Mouse (Mus musculus): ENCODE data around the gene Cpsf6. TPM values are rescaled to one million over a fixed set of nuclear protein-coding genes. Genes with fewer than 3 reads are reported as not detected.

Cpsf6 gene
- total RNA-seq, 2 experiments from 2014 or later = 79.2 to 83.6 TPM

Other genes with a start within 250 kb of the Cpsf6 start
- 32.1 and 44.4 TPM in 2 replicates for gene Frs2, start 231.5 kb downstream of the Cpsf6 start, total RNA-seq (2015; ENCODE audit: low replicate concordance)
- 15.1 and 25.8 TPM in 2 replicates for gene Frs2, start 231.5 kb downstream of the Cpsf6 start, total RNA-seq (2017; ENCODE audit: low replicate concordance)
- 36.4 and 65.8 TPM in 2 replicates for gene Yeats4, start 155.5 kb downstream of the Cpsf6 start, total RNA-seq (2015; ENCODE audit: low replicate concordance)
- 57.3 and 94.7 TPM in 2 replicates for gene Yeats4, start 155.5 kb downstream of the Cpsf6 start, total RNA-seq (2017; ENCODE audit: low replicate concordance)
- not detected in 2 replicates for gene 9530003J23Rik, start 141.3 kb downstream of the Cpsf6 start, total RNA-seq (2015; ENCODE audit: low replicate concordance)
- not detected in 2 replicates for gene 9530003J23Rik, start 141.3 kb downstream of the Cpsf6 start, total RNA-seq (2017; ENCODE audit: low replicate concordance)
- gene Lyz2, start 97.7 kb downstream of the Cpsf6 start, total RNA-seq (2015; ENCODE audit: low replicate concordance) = 1,587 and 1,837 TPM in 2 replicates
- 739 and 760 TPM in 2 replicates for gene Lyz2, start 97.7 kb downstream of the Cpsf6 start, total RNA-seq (2017; ENCODE audit: low replicate concordance)
- gene Lyz1, start 87.1 kb downstream of the Cpsf6 start, total RNA-seq (2015; ENCODE audit: low replicate concordance) = not detected in 2 replicates
- gene Lyz1, start 87.1 kb downstream of the Cpsf6 start, total RNA-seq (2017; ENCODE audit: low replicate concordance) = not detected in 2 replicates
- gene Cpm, start 249.5 kb upstream of the Cpsf6 start, total RNA-seq (2015; ENCODE audit: low replicate concordance) = 3.2 and 5.4 TPM in 2 replicates
- 1.9 and 9.6 TPM in 2 replicates for gene Cpm, start 249.5 kb upstream of the Cpsf6 start, total RNA-seq (2017; ENCODE audit: low replicate concordance)